Mouse (Mus musculus) stomach, embryonic 15.5 days (tissue): ENCODE measurements at regions not wholly inside any gene's neighbourhood (a gene's known extent, or its start where the extent isn't known, plus 50 kb on each side); places are given as distances from the start of the nearest gene placed in this dataset.
A peak's percentile ranks its signal among the peaks of the same experiment; 100 is the strongest.

Experiments
- ATAC-seq: fragments of 200-750 bp; cut with Nextera tagmentation; 2 replicates; pipeline ENCODE4 v1.8.0; 2017; ENCODE audit warnings: low read depth, moderate number of reproducible peaks, moderate TSS enrichment; ENCODE audit not compliant: insufficient read depth, low FRiP score
- H3K27ac ChIP-seq: fragments of 300-500 bp; sonication (generic); 2 replicates; pipeline ENCODE4 v1.5.1; 2015; ENCODE audit warnings: mild to moderate bottlenecking, inconsistent platforms
- H3K27me3 ChIP-seq: fragments of 300-500 bp; sonication (generic); replicated peaks from 2 replicates; pipeline ENCODE4 v1.6.1; 2015; ENCODE audit warnings: inconsistent platforms
- H3K36me3 ChIP-seq: fragments of 300-500 bp; sonication (generic); 2 replicates; pipeline ENCODE4 v1.6.1; 2015; ENCODE audit warnings: inconsistent platforms
- H3K4me1 ChIP-seq: fragments of 300-500 bp; sonication (generic); 2 replicates; pipeline ENCODE4 v1.6.1; 2015; ENCODE audit warnings: inconsistent platforms
- H3K4me2 ChIP-seq: fragments of 300-500 bp; sonication (generic); 2 replicates; pipeline ENCODE4 v1.6.1; 2015; ENCODE audit warnings: mild to moderate bottlenecking, inconsistent platforms
- H3K4me3 ChIP-seq: fragments of 300-500 bp; sonication (generic); replicated peaks from 2 replicates; pipeline ENCODE4 v1.5.1; 2015; ENCODE audit warnings: inconsistent platforms
- H3K9ac ChIP-seq: fragments of 300-500 bp; sonication (generic); 2 replicates; pipeline ENCODE4 v1.6.1; 2015; ENCODE audit warnings: inconsistent platforms
- H3K9me3 ChIP-seq: fragments of 300-500 bp; sonication (generic); 2 replicates; pipeline ENCODE4 v1.6.1; 2016; ENCODE audit warnings: inconsistent platforms
- WGBS: fragments of 180-500 bp; shearing (Covaris S2); methylation state at CpG from one replicate; pipeline ENCODE4 v1.1.7; 2015; 5-methylcytosine and 5-hydroxymethylcytosine counted together

DNA sequence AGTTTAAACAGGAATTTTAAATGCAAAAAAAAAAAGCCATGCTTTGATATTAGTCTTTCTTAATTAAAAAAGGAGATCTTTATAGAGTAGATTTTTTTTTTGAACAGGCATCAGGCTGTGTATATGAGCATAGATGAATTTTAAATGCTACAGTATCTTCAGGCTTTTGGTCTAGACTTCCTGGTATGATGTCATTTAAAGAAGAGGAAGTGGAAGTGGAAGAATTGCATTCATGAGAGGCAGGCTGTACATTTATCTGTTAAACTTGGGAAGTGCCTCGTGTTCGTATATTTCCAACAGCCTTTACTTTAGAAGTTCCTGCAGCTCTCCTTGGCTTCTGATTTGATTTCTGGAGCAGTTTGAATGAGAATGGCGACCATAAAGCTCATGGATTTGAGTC lies 95.8 kb upstream of the Mgmt start:
- Histone ChIP-seq H3K4me1 (peaks cover 21% of the 10 kb centered on the region), H3K4me3 (no peak overlapping the region), H3K27me3 (no peaks in the 10 kb centered on the region), H3K36me3 (no peaks in the 10 kb centered on the region), H3K27ac (no peak overlapping the region), H3K9me3 (no peaks in the 10 kb centered on the region), H3K9ac (no peak overlapping the region), H3K4me2 (no peak overlapping the region)
- 71% methylated on average over 3 of the region's 3 CpGs for WGBS
- ATAC-seq, result no peak

DNA sequence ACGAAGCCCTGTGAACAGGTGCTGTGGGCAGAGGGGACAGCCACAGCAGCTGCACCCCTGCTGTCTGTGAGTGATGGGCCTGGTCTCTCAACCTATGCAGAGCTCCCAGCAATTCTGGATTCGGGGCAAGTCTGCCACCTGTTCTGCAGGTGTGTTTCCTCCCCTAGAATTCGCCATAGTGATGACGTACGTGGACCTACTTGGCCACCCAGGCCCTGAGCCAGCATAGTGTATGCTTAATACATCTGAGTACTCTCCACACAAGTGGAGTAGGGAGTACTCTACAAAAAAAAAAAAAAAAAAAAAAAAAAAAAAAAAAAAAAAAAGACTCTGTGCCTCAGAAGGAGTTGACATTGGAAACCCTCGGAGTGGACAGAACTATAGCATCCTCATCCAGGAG lies 87.3 kb upstream of the Mgmt start:
- WGBS, result 86% methylated on average over 6 of the region's 6 CpGs
- no peaks in the 10 kb centered on the region for H3K36me3 ChIP-seq
- H3K9me3 ChIP-seq, result no peaks in the 10 kb centered on the region
- no peaks in the 10 kb centered on the region for H3K4me1 ChIP-seq
- no peak overlapping the region for H3K4me2 ChIP-seq
- H3K9ac ChIP-seq, result no peak overlapping the region
- H3K27me3 ChIP-seq, result no peaks in the 10 kb centered on the region
- H3K27ac ChIP-seq, result no peak overlapping the region
- no peak for ATAC-seq
- H3K4me3 ChIP-seq, result no peak overlapping the region

DNA sequence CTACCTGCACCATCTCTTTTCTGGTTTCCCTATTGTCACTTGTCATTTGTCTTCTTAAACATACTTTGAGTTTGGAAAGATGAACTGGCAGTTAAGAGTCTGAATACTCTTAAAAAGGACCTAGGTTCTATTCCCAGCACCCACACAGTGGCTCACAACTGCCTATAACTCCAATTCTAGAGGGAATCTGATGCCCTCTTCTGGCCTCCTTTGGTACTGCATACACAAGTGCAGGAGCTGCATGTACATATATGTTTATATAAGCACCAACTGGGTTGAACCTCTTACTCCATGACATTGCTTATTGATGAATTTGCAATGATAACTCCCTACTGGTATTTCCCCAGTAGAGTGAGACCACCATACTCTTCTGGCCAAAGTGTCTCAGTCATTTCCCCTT lies 86.4 kb upstream of the Mgmt start:
- Histone ChIP-seq H3K27me3 (no peaks in the 10 kb centered on the region), H3K4me1 (no peaks in the 10 kb centered on the region), H3K27ac (no peak overlapping the region), H3K4me3 (no peak overlapping the region), H3K9ac (no peak overlapping the region), H3K9me3 (no peaks in the 10 kb centered on the region), H3K4me2 (no peak overlapping the region), H3K36me3 (no peaks in the 10 kb centered on the region)
- no peak for ATAC-seq

DNA sequence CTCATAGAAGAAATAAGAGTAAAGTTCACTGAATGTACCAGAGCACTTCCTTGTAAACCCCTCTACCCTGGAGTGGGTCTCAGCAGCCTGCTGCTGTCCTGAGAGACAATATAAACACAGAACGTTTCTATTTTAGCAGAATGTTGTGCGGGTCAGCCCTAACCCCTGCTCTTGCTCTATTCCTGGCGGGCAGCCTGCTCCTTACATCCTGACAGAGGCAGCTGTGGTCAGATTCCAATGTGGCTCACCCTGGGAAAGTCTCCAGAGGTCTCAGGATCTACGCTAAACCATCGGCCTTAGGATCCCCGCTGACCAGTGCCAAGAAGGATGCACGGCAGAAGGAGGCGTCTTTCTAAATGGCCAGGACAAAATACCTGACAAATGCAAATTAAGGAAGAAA lies 84.8 kb upstream of the Mgmt start:
- Histone ChIP-seq H3K27ac (no peak overlapping the region), H3K9me3 (no peaks in the 10 kb centered on the region), H3K36me3 (no peaks in the 10 kb centered on the region), H3K27me3 (no peaks in the 10 kb centered on the region), H3K9ac (no peak overlapping the region), H3K4me3 (no peak overlapping the region), H3K4me2 (no peak overlapping the region), H3K4me1 (no peaks in the 10 kb centered on the region)
- ATAC-seq, result no peak
- WGBS, result 44% methylated on average over 8 of the region's 8 CpGs

DNA sequence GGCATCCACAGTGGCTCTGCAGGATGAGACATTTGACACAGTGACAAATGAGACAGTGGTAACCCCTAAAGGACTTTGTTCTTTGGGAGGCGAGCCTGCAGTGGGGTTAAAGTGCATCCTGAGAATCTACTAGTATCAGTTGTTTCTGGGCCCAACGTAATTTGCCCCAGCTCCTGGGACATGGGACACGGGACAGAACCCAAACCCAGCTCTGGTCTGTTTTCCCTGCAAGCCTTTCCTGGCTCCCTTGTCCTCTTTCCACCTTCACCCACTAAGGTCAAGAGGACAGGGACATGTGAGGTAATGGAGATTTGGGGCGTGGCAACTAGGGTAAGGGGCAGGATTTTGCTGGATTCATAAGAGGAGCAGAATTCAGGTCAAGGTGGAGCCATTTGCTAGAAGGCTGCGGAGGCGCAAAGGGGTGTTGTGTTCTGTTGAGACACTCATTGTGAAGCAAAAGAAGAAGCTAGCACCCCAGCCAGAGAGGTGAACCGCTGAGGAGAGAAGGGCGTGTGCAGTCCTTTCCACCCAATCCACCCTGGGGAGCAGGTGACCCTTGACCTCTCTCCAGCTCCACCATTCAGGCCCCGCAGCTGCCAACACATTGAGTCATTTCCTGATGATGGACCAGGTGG lies 80.6 kb upstream of the Mgmt start:
- H3K36me3 ChIP-seq, result no peaks in the 10 kb centered on the region
- H3K4me2 ChIP-seq, result no peak overlapping the region
- ATAC-seq, result no peak
- WGBS, result 76% methylated on average over 9 of the region's 9 CpGs
- no peaks in the 10 kb centered on the region for H3K27me3 ChIP-seq
- no peak overlapping the region for H3K4me3 ChIP-seq
- no peak overlapping the region for H3K27ac ChIP-seq
- H3K4me1 ChIP-seq, result no peaks in the 10 kb centered on the region
- H3K9ac ChIP-seq, result no peak overlapping the region
- no peaks in the 10 kb centered on the region for H3K9me3 ChIP-seq

DNA sequence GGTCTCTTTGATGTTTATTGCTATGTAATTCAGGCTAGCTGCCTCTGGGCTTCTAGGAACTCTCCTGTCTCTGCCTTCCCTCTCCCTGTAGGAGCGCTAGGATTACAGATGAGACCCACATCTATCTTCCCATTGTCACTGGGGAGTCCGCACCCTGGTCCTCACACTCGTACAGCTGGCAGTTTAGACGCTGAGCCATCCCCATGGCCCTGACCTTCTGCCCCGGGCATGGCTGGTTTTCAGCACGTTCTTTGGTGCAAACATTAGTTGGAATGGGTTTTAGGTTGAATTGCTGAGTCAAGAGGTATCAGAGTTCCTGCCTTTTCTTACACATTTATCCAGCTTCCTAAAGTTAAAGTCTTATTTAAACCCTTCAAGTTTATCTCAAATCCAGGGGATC lies 79.7 kb upstream of the Mgmt start:
- Histone ChIP-seq H3K4me3 (no peak overlapping the region), H3K9me3 (no peaks in the 10 kb centered on the region), H3K4me2 (no peak overlapping the region), H3K36me3 (no peaks in the 10 kb centered on the region), H3K27me3 (no peaks in the 10 kb centered on the region), H3K9ac (no peak overlapping the region), H3K27ac (no peak overlapping the region), H3K4me1 (no peaks in the 10 kb centered on the region)
- 72% methylated on average over 6 of the region's 6 CpGs for WGBS
- no peak for ATAC-seq

DNA sequence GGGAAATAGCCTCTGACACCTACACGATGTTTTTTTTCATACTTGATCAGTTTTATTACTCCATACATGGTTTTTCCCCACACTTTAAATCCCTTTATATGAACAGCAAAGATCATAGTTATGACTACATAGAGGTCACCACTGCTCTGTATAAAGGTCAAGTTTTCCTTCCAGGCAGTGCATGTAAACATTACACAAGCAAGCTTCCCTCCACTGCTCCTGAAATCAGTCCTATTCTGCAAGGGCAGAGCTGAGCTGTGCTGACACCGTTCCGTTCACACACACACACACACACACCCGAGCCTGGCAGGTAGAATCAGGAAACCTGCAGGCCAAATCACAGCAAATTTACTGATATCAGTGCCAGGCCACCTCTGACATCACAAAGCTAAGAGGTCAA lies 74.1 kb upstream of the Mgmt start:
- no peak for ATAC-seq
- 49% methylated on average over 4 of the region's 4 CpGs for WGBS
- H3K27me3 ChIP-seq, result no peaks in the 10 kb centered on the region; the same call in 1 of the 2 replicates

DNA sequence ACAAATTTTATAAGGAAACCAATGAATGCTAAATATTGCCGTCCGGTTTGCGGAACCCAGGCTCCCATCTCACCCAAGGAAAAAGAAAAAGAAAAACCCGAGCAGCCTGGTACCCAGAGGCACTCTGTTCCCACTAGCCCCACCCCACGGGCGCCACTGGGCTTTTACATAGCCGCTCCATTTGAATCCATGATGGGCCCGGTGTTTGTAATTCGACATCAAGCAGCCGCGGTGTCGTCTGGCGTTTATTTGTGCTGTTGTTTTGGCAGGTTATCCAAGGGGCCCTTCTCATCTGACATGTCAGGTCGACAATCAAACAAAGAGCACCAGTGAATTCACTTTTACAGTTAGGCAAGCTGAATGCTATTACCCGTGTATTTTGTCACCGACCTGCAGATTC lies 68.8 kb upstream of the Mgmt start:
- 23% methylated on average over 16 of the region's 16 CpGs for WGBS
- Histone ChIP-seq H3K4me2 (peak overlapping the region; percentile 25; the same call in 1 of the 2 replicates), H3K9me3 (no peaks in the 10 kb centered on the region), H3K4me3 (no peak overlapping the region), H3K27me3 (no peaks in the 10 kb centered on the region; the same call in 1 of the 2 replicates), H3K36me3 (no peaks in the 10 kb centered on the region), H3K9ac (no peak overlapping the region), H3K4me1 (no peaks in the 10 kb centered on the region), H3K27ac (no peak overlapping the region)
- ATAC-seq, result no peak

More for the DNA sequence above, 74.1 kb upstream of the Mgmt start:
- H3K4me2 ChIP-seq, result no peak overlapping the region
- H3K9me3 ChIP-seq, result no peaks in the 10 kb centered on the region
- no peaks in the 10 kb centered on the region for H3K36me3 ChIP-seq
- no peak overlapping the region for H3K9ac ChIP-seq
- no peak overlapping the region for H3K4me3 ChIP-seq
- H3K4me1 ChIP-seq, result no peaks in the 10 kb centered on the region
- H3K27ac ChIP-seq, result no peak overlapping the region

DNA sequence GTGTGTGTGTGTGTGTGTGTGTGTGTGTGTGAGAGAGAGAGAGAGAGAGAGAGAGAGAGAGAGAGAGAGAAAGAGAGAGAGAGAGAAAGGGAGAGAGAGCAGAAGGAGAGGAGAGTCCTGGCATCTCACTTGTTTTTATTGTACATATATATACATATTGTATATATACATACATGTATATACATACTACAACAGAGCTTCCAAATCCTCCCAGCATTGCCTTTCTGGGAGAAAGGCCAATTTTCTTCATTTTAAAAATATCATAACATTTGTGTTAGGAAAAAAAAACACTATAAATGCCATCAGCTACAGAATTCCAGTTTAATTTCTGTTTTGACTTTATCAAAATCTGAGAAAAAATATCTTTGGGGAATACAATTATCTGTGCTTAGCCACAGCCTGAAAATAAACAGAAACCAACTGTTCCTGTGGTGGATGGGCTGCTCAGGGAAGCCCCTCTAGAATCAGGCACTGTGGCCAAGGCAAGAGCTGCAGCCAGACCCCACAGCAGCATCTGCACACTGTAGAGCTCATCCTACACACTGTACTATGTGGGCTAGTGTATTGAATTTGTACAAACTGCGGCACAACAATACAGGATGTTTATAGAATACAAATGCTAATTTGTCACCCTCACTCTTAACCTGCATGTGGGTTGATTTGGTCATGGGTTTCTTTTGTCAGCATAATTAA lies 64.6 kb upstream of the Mgmt start:
- Histone ChIP-seq H3K9ac (no peak overlapping the region), H3K4me2 (no peak overlapping the region), H3K27ac (no peak overlapping the region), H3K4me1 (no peaks in the 10 kb centered on the region), H3K27me3 (no peaks in the 10 kb centered on the region; the same call in 1 of the 2 replicates), H3K4me3 (no peak overlapping the region), H3K9me3 (no peaks in the 10 kb centered on the region), H3K36me3 (no peaks in the 10 kb centered on the region)
- no peak for ATAC-seq
- 75% methylated on average over 1 of the region's 1 CpGs for WGBS

DNA sequence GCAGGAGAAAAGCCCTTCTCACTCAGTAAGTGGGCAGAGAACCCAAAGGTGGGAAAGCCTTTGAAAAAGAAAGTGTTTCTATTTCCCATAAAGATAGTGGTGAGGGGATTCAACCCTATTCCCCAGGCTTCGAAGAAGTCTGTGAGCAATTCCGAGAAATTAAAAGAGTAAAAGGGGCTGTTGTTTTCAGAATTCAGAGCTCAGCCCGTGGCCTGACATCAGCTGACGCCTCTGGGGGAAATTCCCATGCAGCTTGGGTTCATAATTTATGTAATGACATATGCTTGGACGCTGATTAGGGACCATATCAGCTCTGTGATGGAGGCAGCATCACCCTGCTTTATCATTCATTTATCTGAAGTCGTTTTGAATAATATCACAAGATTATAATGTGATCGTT lies 62.0 kb upstream of the Mgmt start:
- Histone ChIP-seq H3K9ac (no peak overlapping the region), H3K36me3 (no peaks in the 10 kb centered on the region), H3K27ac (no peak overlapping the region), H3K4me1 (no peaks in the 10 kb centered on the region), H3K27me3 (no peaks in the 10 kb centered on the region), H3K9me3 (no peaks in the 10 kb centered on the region), H3K4me2 (no peak overlapping the region), H3K4me3 (no peak overlapping the region)
- WGBS, result 69% methylated on average over 7 of the region's 7 CpGs
- no peak for ATAC-seq

DNA sequence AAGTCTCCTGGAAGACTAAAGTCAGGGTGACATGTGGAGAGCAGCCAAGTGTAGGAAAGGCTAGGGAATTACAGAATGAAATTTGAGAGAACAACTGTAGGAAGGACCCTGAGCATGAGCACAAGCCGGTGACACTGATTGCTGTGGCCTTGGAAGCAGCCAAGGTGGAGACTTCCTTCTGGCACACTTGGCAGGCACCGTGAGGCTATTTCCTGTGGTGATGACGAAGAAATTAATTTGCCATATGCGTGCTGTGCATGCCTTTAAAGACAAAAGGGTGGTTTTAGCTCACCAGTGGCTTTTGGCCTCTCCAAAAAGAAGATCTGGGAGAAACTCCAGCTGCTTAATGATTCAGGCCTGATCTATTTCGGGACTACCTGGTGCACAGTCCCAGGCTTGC lies 55.4 kb upstream of the Mgmt start:
- Histone ChIP-seq H3K27me3 (no peaks in the 10 kb centered on the region), H3K4me3 (no peak overlapping the region), H3K4me2 (no peak overlapping the region), H3K4me1 (peaks cover 7% of the 10 kb centered on the region; the same call in 1 of the 2 replicates), H3K36me3 (no peaks in the 10 kb centered on the region), H3K9ac (no peak overlapping the region), H3K27ac (0 out of 2 replicates have a peak overlapping the region, but pooled peaks have one; percentile 65), H3K9me3 (no peaks in the 10 kb centered on the region)
- WGBS, result 51% methylated on average over 5 of the region's 5 CpGs
- ATAC-seq, result no peak

DNA sequence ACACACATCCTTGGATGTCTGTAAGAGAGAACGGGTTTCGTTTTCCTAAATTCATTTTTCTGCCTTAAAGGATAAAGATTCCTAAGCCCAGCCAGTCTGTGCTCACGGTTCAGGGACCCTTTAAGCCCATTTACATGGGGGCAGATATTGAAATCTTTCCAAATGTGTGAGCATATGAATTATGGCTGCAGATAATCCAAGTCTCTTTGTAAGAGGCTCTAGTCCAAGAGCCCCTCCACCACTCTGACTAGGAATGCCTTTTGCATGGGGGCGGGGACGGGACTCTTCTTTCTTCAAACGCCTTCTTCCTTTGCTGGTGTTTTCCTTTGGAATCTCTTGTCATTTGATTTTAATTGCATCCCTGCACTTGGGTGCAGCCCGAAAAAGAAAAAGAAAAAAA lies 54.2 kb upstream of the Mgmt start:
- Histone ChIP-seq H3K4me2 (no peak overlapping the region), H3K36me3 (no peaks in the 10 kb centered on the region), H3K9ac (no peak overlapping the region), H3K27ac (no peak overlapping the region; the same call in 1 of the 2 replicates), H3K4me3 (no peak overlapping the region), H3K27me3 (no peaks in the 10 kb centered on the region), H3K4me1 (peaks cover 11% of the 10 kb centered on the region; the same call in 1 of the 2 replicates), H3K9me3 (no peaks in the 10 kb centered on the region)
- no peak for ATAC-seq
- WGBS, result 43% methylated on average over 7 of the region's 7 CpGs
